Mouse (Mus musculus) stomach, embryonic 14.5 days (tissue): ENCODE data around the gene Rftn1. TPM values are rescaled to one million over a fixed set of nuclear protein-coding genes. Genes with fewer than 3 reads are reported as not detected.
"Not testable (repeated sequence)": the region's sequence is repeated elsewhere in the genome, so short reads cannot be mapped to it uniquely, and the experiment has no call there.

Experiments
- ATAC-seq: fragments of 200-750 bp; cut with Nextera tagmentation; 2 replicates; pipeline ENCODE4 v1.8.0; 2017; ENCODE audit warnings: low read depth, moderate TSS enrichment; ENCODE audit not compliant: insufficient number of reproducible peaks, insufficient read depth, low FRiP score
- H3K27ac ChIP-seq: fragments of 300-500 bp; sonication (generic); 2 replicates; pipeline ENCODE4 v1.5.1; 2014; ENCODE audit warnings: mild to moderate bottlenecking, low read length, moderate library complexity, mixed read lengths
- H3K27me3 ChIP-seq: fragments of 300-500 bp; sonication (generic); 2 replicates; pipeline ENCODE4 v1.6.1; 2014; ENCODE audit warnings: low read length, control low read depth, mixed read lengths; ENCODE audit not compliant: control insufficient read depth, insufficient read depth
- H3K36me3 ChIP-seq: fragments of 300-500 bp; sonication (generic); 2 replicates; pipeline ENCODE4 v1.6.1; 2014; ENCODE audit warnings: mild to moderate bottlenecking, control low read depth, low read length, moderate library complexity, mixed read lengths; ENCODE audit not compliant: control insufficient read depth, insufficient read depth
- H3K4me1 ChIP-seq: fragments of 300-500 bp; sonication (generic); 2 replicates; pipeline ENCODE4 v1.6.1; 2014; ENCODE audit warnings: low read length, control low read depth, mixed read lengths; ENCODE audit not compliant: control insufficient read depth, insufficient read depth
- H3K4me2 ChIP-seq: fragments of 300-500 bp; sonication (generic); replicated peaks from 2 replicates; pipeline ENCODE4 v1.6.1; 2014; ENCODE audit warnings: low read depth, low read length, control low read depth
- H3K4me3 ChIP-seq: fragments of 300-500 bp; sonication (generic); 2 replicates; pipeline ENCODE4 v1.5.1; 2014; ENCODE audit warnings: low read depth, low read length, control low read depth
- H3K9ac ChIP-seq: fragments of 300-500 bp; sonication (generic); replicated peaks from 2 replicates; pipeline ENCODE4 v1.6.1; 2014; ENCODE audit warnings: low read depth, mild to moderate bottlenecking, control low read depth, low read length, moderate library complexity, mixed read lengths
- H3K9me3 ChIP-seq: fragments of 300-500 bp; sonication (generic); 2 replicates; pipeline ENCODE4 v1.6.1; 2016; ENCODE audit warnings: low read depth, low read length, control low read depth; ENCODE audit not compliant: control insufficient read depth
- WGBS: fragments of 180-500 bp; shearing (Covaris S2); extraction: QIAGEN DNeasy Blood & Tissue Kit; methylation state at CpG from one replicate; pipeline ENCODE4 v1.1.7; 2014; 5-methylcytosine and 5-hydroxymethylcytosine counted together
- polyA plus RNA-seq: library from polyadenylated mRNA; unstranded; fragments of >200 nt; fragmentation: Nextera tagmentation; extraction: Ambion mirVana; gene quantifications from 2 replicates; pipeline ENCODE4 v1.2.1, GENCODE M21; 2014

Gene Rftn1
- polyA plus RNA-seq, 1 experiment from 2014 or later: 9.3 TPM

DNA sequence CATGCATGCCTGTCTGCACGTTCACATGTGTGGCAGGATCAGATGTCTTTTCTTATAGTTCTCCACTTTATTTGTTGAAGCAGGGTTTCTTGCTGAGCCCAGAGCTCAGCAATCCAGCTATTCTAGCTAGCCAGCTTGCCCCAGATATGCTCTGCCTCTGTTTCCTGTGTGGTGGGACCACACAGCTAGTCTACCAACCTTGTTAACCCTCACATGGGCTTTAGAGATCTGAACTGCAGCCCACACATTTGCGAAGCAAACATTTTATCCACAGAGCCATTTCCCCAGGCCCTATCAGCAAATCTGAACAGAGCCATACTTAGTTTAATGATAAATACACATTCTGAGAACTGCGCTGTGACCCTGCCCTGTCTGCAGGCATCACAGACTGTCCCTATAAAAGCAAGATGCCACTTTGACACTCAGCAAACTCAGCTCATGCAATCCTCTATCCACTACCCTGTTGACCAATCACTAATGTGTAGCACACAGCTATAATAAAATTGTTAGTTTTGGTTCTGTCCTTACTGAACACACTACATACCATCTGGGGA, 65.2 kb downstream of the Rftn1 start:
- H3K9ac ChIP-seq: no peak overlapping the region
- H3K36me3 ChIP-seq: no peaks in the 10 kb centered on the region
- no peak overlapping the region for H3K4me2 ChIP-seq
- no peaks in the 10 kb centered on the region for H3K9me3 ChIP-seq
- 59% methylated on average over 3 of the region's 3 CpGs for WGBS
- H3K4me1 ChIP-seq: no peaks in the 10 kb centered on the region
- H3K4me3 ChIP-seq: no peak overlapping the region
- no peaks in the 10 kb centered on the region for H3K27me3 ChIP-seq
- H3K27ac ChIP-seq: no peak overlapping the region
- ATAC-seq: no peak

DNA sequence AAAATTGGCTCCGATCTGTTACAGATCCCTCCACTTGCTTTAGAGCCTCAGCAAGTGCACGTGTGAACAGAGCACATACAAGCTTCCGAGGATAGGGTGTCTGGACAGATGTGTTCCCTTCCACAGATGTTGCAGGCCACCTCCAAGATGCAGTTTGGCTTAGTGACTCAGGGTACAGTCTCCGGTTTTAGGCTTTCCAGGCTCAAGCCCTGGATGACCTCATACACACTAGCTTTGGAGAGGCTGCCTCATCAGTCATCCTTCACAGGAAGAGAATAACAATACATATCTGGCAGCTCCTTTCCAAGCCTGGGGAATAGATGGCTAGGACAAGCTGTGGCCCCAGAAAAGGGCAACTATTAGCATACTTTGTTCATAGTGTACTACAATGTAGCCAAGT, 65.8 kb downstream of the Rftn1 start:
- no peaks in the 10 kb centered on the region for H3K27me3 ChIP-seq
- WGBS: 62% methylated on average over 4 of the region's 4 CpGs
- ATAC-seq: no peak
- H3K9ac ChIP-seq: no peak overlapping the region
- H3K27ac ChIP-seq: no peak overlapping the region
- H3K4me1 ChIP-seq: no peaks in the 10 kb centered on the region
- H3K4me2 ChIP-seq: no peak overlapping the region
- no peaks in the 10 kb centered on the region for H3K36me3 ChIP-seq
- H3K4me3 ChIP-seq: no peak overlapping the region
- H3K9me3 ChIP-seq: no peaks in the 10 kb centered on the region

DNA sequence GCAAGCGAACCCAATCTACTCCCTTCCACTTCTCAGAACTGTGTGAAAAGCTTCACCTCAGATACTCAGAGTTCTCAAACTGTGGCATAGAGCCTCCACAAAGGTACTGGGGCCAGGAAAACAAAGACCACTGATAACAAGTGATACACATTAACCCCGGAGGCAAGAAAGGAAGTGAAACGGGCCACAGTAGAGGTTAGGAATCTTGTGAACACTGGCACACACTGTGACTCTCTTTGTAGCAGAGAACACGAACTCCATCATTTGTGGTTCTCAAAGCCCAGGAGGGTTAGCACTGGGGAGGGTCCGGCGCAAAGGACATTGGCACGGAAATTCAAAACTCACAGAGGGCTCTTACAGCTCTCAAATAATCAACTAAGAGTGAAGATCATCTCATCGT, 67.9 kb downstream of the Rftn1 start:
- no peak for ATAC-seq
- Histone ChIP-seq H3K27ac (no peak overlapping the region), H3K4me3 (no peak overlapping the region), H3K36me3 (no peaks in the 10 kb centered on the region), H3K9me3 (no peaks in the 10 kb centered on the region), H3K9ac (no peak overlapping the region), H3K4me1 (no peaks in the 10 kb centered on the region), H3K4me2 (no peak overlapping the region), H3K27me3 (no peaks in the 10 kb centered on the region)
- 71% methylated on average over 8 of the region's 8 CpGs for WGBS

DNA sequence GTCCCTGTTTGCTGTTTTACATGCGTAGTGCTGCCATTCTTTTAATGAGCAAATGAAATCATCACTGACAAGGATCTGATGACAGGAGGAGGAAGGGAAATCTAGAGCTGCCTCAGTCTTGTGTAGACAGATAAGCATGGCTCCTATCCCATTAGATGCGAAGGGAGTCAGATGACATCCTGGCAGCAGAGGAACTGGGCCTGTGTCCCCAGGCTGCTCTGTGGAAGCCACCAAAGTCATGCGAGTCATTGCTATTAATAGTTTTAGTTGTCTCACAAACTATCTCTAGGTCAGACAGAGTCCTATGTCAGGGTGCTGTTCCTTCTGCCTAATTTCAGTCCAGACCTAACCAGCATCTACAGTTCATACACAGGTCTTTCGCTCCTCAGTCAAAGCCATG, 70.4 kb downstream of the Rftn1 start:
- Histone ChIP-seq H3K4me1 (no peaks in the 10 kb centered on the region), H3K9me3 (no peaks in the 10 kb centered on the region), H3K36me3 (no peaks in the 10 kb centered on the region), H3K4me3 (no peak overlapping the region), H3K27ac (no peak overlapping the region), H3K27me3 (no peaks in the 10 kb centered on the region), H3K9ac (no peak overlapping the region), H3K4me2 (no peak overlapping the region)
- ATAC-seq: no peak
- WGBS: 85% methylated on average over 4 of the region's 4 CpGs

DNA sequence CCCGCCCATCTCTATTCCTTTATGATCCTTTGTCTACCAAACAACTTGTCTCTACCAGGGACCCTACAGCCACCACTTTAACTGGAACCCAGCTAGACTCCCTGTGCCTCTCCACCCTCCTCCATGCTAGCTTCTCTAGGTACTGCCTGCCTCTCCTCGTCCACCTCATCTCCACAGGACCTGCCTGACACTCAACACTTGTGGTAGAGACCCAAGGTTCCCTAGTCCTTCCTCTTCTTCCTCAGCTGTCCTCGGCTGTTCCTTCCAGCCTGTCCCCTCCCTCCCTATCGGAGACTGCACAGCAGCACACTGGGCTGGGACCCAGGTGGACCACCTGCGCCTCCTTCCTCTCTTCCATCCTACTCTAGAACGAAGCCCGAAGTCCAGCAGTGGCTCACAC, 73.0 kb downstream of the Rftn1 start:
- 95% methylated on average over 7 of the region's 7 CpGs for WGBS
- Histone ChIP-seq H3K27me3 (no peaks in the 10 kb centered on the region), H3K9me3 (no peaks in the 10 kb centered on the region), H3K4me2 (no peak overlapping the region), H3K4me3 (no peak overlapping the region), H3K36me3 (no peaks in the 10 kb centered on the region), H3K9ac (no peak overlapping the region), H3K27ac (no peak overlapping the region), H3K4me1 (no peaks in the 10 kb centered on the region)
- no peak for ATAC-seq

DNA sequence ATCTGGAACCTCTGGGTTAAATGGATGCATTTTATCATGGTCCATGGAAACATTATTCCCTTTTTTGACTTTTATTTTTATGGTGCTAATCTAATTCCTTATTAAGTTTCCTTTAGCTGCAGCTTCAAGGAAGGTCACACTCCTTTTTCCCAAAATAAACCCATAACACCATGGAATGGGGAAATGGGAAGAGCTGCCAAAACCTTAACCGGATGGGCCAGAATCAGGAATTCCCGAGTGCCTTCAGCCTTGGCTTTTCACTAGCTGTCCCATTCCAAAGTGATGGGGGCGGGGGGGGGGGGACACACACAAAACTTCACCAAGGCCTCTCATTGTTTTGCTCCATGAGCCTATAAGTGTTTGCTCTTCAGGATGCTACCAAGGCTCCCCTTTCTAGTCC, 73.5 kb downstream of the Rftn1 start:
- no peak overlapping the region for H3K4me3 ChIP-seq
- 73% methylated on average over 3 of the region's 3 CpGs for WGBS
- H3K4me1 ChIP-seq: no peaks in the 10 kb centered on the region
- H3K9ac ChIP-seq: no peak overlapping the region
- H3K9me3 ChIP-seq: no peaks in the 10 kb centered on the region
- H3K36me3 ChIP-seq: no peaks in the 10 kb centered on the region
- H3K4me2 ChIP-seq: no peak overlapping the region
- ATAC-seq: no peak
- no peak overlapping the region for H3K27ac ChIP-seq
- H3K27me3 ChIP-seq: no peaks in the 10 kb centered on the region

DNA sequence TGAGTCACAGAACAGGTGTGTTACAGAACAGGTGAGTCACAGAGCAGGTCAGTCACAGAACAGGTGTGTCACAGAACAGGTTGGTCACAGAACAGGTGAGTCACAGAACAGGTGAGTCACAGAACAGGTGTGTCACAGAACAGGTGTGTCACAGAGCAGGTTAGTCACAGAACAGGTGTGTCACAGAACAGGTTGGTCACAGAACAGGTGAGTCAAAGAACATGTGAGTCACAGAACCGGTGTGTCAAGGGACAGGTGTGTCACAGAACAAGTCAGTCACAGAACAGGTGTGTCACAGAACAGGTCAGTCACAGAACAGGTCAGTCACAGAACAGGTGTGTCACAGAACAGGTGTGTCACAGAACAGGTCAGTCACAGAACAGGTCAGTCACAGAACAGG, 74.1 kb downstream of the Rftn1 start:
- not testable (repeated sequence) for H3K27me3 ChIP-seq, H3K4me1 ChIP-seq, ATAC-seq, H3K4me3 ChIP-seq, H3K9me3 ChIP-seq, H3K9ac ChIP-seq, H3K4me2 ChIP-seq, H3K27ac ChIP-seq, H3K36me3 ChIP-seq
- 88% methylated on average over 1 of the region's 1 CpGs for WGBS

DNA sequence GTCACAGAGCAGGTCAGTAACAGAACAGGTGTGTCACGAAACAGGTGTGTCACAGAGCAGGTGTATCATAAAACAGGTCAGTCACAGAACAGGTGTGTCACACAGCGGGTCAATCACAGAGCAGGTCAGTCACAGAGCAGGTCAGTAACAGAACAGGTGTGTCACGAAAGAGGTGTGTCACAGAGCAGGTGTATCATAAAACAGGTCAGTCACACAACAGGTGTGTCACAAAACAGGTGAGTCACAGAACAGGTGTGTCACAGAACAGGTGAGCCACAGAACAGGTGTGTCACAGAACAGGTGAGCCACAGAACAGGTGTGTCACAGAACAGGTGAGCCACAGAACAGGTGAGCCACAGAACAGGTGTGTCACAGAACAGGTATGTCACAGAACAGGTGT, 74.8 kb downstream of the Rftn1 start:
- WGBS: 89% methylated on average over 3 of the region's 3 CpGs
- not testable (repeated sequence) for H3K4me1 ChIP-seq, H3K9me3 ChIP-seq, H3K4me3 ChIP-seq, H3K36me3 ChIP-seq, H3K4me2 ChIP-seq, ATAC-seq, H3K9ac ChIP-seq, H3K27me3 ChIP-seq, H3K27ac ChIP-seq

DNA sequence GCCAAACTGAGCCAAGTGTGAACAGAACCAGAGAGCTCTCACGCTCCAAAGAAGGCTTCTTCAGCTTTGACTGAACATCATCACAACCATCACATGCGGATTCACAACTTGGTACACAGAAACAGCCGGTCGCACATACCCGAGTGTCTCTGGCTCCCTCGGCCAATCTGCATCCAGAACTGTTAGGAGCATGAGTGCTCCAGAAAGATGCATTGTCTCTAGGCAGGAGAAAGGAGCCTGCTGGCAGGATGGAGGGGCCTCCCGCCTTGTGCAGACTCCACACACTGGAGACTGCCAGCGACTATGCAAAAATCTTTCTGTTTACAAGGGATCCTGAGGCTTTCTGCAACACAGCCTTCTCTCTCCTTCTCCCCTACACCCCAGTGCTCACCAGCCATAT, 75.8 kb downstream of the Rftn1 start:
- 84% methylated on average over 8 of the region's 8 CpGs for WGBS
- Histone ChIP-seq H3K4me3 (no peak overlapping the region), H3K27ac (no peak overlapping the region), H3K9me3 (no peaks in the 10 kb centered on the region), H3K36me3 (no peaks in the 10 kb centered on the region), H3K27me3 (no peaks in the 10 kb centered on the region), H3K4me2 (no peak overlapping the region), H3K4me1 (no peaks in the 10 kb centered on the region), H3K9ac (no peak overlapping the region)
- no peak for ATAC-seq
